Mouse (Mus musculus) left cerebral cortex, postnatal 4 days (tissue): ENCODE measurements around the gene Gm49380. TPM values are rescaled to one million over a fixed set of nuclear protein-coding genes. Genes with fewer than 3 reads are reported as not detected.
"Not testable (repeated sequence)": the region's sequence is repeated elsewhere in the genome, so short reads cannot be mapped to it uniquely, and the experiment has no call there.

ENCODE experiments used
- DNase-seq: peaks from one replicate; pipeline ENCODE4 v3.0.0-alpha.2; 2022
- intact Hi-C: fragments of 180-260 bp; cut with DNase I; formaldehyde crosslinking; loops from one replicate; pipeline ENCODE4 v1.15.1; 2025
- total RNA-seq, 2 experiments: library from RNA; stranded (reverse); gene quantifications; 2 replicates each; pipeline ENCODE4 v1.2.3; 2021

Gm49380 gene
- total RNA-seq, 2 experiments from 2014 or later = 0.44 TPM; not detected in 1

GRCm38 (mm10) chr9:44125546-44126428, 12.5 kb upstream of the Gm49380 start:
- intact Hi-C loops = loop anchor here (10.0 kb wide), 1 partner anchor 269 kb away; the partner anchor contains the start of gene Slc37a4
- DNase-seq = peak; percentile 90

- DNase-seq = no peak
- intact Hi-C loops = loop anchor here (10.0 kb wide), 1 partner anchor 270 kb away; the partner anchor contains the start of gene Slc37a4
Measured at GRCm38 (mm10) chr9:44125026-44125425, 11.7 kb upstream of the Gm49380 start.

DNA sequence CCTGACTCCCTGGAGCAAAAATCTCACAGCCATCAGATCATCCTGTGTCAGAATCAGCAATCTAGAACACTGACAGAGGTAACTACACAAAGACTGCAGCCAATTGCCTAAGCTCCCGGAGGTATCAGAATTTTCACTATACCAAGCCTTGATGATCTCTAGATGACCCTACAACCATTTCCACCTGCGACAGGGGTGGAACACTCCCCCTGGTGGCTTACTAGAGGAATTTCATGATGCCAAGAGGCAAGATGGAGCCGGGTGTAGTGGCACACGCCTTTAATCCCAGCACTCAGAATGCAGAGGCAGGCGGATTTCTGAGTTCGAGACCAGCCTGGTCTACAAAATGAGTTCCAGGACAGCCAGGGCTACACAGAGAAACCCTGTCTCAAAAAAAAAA, 11.0 kb upstream of the Gm49380 start:
- intact Hi-C loops = loop anchor here (10.0 kb wide), 1 partner anchor 270 kb away; the partner anchor contains the start of gene Slc37a4
- no peak for DNase-seq

DNA sequence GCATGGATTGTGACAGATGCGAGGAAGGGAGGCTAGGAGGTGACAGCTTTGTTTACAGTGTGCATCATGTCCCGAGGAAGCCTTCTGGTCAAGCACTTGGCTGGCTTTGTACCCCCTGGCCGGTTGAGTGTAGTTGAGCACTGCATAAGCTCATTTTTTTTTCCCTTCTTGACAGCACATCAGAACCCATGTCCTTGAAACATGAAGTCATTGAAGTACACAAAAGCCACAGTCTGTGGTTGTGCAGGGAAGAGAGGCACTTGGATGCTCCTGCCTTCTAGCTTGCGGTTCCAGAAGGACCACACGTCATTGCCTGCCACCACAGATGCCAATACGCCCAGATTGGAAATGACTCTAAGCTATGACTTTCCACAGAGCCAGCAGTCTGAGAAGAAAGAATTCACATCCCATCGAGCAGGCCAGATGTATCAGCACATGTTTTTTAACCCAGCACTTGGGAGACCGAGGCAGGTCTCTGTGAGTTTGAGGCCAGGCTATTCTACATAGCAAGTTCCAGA, 6.7 kb upstream of the Gm49380 start:
- no peak for DNase-seq
- intact Hi-C loops = loop anchor here (10.0 kb wide), 1 partner anchor 275 kb away; the partner anchor contains the start of gene Slc37a4

DNA sequence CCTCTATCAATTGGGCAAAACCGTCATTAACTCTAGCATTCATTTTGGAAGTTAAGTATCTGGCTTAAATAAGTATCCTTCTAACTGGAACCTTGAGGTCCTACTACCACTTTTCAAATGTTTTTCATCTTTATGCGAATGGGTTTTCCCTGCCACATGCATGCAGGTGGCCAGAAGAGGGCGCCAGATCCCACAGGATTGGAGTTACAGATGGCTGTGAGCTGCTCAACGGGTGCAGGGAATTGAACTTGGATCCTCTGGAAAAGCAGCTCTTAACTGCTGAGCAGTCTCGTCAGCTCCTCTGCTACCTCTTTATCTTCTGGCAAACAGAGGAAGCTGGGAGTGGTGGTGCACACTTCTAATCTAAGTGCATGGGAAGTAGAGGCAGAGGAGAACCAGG, 5.7 kb upstream of the Gm49380 start:
- peak; percentile 41 for DNase-seq
- intact Hi-C loops = no loop called here

DNA sequence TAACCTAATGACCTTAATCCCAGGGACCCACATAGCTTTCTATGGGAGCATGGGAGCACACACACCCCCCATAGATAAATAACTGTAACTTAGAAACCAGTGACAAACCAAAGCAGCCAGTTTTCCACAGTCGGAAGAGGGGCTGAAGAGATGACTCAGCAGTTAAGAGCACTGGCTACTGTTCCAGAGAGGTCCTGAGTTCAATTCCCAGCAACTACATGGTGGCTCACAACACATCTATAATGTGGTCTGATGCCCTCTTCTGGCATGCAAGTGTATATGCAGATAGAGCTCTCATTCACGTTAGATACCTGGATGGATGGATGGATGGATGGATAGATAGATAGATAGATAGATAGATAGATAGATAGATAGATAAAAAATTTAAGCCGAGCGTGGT, 2.9 kb upstream of the Gm49380 start:
- intact Hi-C loops = no loop called here
- no peak for DNase-seq

GRCm38 (mm10) chr9:44115599-44115998, 2.3 kb upstream of the Gm49380 start:
- no peak for DNase-seq
- intact Hi-C loops = no loop called here

GRCm38 (mm10) chr9:44114453-44114852, 1.2 kb upstream of the Gm49380 start:
- no peak for DNase-seq
- intact Hi-C loops = no loop called here

DNA sequence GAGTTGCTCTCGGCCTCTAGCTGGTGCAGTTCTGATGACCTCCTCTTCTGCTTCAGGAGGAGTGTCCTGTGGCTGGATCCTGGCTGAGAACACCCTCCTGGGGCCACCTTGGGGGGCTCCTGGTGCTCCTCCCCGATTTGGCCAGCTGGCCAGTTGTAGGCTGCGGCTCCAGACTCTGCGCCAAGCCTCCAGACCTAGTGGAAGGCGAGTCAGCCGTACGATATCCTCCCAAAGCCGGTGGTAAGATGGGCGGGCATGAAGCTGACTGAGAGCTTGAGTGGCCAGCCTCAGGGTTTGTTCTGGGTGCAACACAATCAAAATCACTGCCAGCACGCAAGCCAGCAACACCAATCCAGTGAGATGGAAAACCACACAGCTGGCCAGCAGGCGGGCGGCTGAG, 1.4 kb downstream of the Gm49380 start:
- DNase-seq, intact Hi-C loops: not testable (repeated sequence)

- DNase-seq = peak; percentile 79
- intact Hi-C loops = loop anchor here (10.0 kb wide), 1 partner anchor 125 kb away; no protein-coding TSS in a partner anchor
Measured at GRCm38 (mm10) chr9:44109360-44110095, 3.8 kb downstream of the Gm49380 start.

DNA sequence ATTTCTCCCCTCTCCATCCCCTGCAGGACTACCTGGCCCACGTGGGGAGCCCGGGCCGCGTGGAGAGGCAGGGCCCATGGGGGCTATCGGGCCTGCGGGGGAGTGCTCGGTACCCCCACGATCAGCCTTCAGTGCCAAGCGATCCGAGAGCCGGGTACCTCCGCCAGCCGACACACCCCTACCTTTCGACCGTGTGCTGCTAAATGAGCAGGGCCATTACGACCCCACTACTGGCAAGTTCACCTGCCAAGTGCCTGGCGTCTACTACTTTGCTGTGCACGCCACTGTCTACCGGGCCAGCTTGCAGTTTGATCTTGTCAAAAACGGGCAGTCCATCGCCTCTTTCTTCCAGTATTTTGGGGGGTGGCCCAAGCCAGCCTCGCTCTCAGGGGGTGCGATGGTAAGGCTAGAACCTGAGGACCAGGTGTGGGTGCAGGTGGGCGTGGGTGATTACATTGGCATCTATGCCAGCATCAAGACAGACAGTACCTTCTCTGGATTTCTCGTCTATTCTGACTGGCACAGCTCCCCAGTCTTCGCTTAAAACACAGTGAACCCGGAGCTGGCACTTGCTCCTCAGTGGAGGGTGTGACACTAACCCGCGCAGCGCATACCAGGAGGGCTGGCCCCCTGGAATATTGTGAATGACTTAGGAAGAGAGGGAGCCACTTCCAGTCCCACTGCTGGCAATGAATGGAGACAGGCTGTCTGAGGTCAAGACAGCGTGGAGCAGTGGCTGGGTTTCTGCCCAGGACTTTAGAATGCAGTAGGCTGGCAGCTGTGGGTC, 4.8 kb downstream of the Gm49380 start:
- intact Hi-C loops = loop anchor here (10.0 kb wide), 1 partner anchor 124 kb away; no protein-coding TSS in a partner anchor
- DNase-seq = peak; percentile 13

DNA sequence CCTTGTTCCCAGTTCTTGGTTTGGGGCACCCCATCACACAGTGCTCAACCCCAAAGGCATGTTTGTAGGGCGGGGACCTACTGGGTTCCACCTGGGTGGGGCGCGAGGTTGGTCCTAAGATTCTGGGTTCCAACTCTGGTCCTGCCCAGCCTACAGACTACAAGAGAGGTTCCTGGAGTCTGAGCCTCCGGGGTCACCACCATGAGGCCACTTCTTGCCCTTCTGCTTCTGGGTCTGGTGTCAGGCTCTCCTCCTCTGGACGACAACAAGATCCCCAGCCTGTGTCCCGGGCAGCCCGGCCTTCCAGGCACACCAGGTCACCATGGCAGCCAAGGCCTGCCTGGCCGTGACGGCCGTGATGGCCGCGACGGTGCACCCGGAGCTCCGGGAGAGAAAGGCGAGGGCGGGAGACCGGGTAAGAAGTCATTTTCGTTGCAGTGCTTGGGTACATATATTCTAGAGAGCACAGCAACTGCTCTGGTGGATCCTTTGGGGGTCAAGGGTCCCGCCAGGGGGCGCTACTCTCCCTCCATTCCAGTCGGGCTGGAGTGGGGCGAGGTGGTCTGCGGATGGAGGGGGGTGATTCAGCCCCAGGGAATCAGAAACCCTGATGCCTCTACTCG, 5.6 kb downstream of the Gm49380 start:
- intact Hi-C loops = loop anchor here (10.0 kb wide), 1 partner anchor 123 kb away; no protein-coding TSS in a partner anchor
- DNase-seq = peak; percentile 72

DNA sequence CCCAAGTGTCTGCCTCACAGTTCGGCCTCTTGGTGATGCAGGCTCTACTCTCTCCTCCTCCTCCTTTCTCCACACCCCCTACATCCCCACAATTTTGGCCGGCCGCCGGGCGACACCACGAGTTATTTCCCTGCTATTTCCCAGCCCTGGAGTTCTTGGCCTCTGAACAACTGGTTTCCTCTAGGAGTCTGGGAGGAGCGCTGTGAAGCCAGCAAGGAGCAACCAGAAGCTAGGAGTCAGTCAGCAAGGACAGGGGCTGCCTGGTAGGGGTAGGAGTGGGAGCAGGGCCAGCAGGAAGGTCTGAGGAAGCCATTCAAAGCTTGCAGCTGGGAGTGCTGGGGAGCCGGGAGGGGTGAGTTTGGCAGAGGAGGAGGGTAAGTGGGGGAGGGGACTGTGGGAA, 6.2 kb downstream of the Gm49380 start, which contains the start of gene C1qtnf5:
Gene C1qtnf5, plus strand, starts transcription at position 136 of the 400 bp plus-strand sequence.
- intact Hi-C loops = loop anchor here (10.0 kb wide), 1 partner anchor 122 kb away; no protein-coding TSS in a partner anchor
- peak; percentile 85 for DNase-seq

GRCm38 (mm10) chr9:44106596-44106995, 6.7 kb downstream of the Gm49380 start:
- intact Hi-C loops = loop anchor here (10.0 kb wide), 1 partner anchor 122 kb away; no protein-coding TSS in a partner anchor
- no peak for DNase-seq

DNA sequence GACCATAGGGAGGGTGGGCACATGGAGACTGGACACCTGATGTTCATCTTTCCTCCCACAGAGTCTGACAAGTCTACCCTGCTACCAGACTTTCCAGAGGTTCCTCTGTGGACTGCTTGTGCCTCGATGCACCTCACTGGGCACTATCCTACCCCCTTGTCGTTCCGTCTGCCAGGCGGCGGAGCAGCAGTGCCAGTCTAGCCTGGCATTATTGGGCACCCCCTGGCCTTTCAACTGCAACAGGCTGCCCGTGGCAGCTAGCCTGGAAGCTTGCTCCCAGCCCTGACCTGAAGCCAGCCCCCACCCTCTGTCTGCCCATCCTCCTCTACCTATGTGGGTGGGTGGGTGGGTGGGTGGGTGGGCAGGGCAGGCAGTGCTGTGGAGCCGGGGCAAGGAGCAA, 7.1 kb downstream of the Gm49380 start:
- intact Hi-C loops = loop anchor here (10.0 kb wide), 1 partner anchor 121 kb away; no protein-coding TSS in a partner anchor
- no peak for DNase-seq

DNA sequence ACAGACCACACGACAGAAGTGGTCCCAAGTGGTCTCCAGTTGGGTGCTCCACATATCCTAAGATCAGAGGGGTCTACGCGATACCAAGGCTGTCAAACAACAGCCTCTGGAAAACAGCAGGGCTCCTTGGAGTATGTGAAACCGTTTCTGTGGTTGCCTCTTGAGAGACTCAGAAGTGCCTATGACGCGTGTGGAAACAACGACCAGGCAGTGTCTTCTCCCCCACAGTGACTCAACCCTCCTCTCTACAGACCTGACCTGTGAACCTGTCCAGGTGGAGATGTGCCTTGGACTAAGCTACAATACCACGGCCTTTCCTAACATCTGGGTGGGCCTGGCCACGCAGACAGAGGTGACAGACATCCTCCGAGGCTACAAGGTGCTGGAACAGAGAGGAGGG, 7.5 kb downstream of the Gm49380 start:
- intact Hi-C loops = loop anchor here (10.0 kb wide), 1 partner anchor 121 kb away; no protein-coding TSS in a partner anchor
- DNase-seq = no peak

DNA sequence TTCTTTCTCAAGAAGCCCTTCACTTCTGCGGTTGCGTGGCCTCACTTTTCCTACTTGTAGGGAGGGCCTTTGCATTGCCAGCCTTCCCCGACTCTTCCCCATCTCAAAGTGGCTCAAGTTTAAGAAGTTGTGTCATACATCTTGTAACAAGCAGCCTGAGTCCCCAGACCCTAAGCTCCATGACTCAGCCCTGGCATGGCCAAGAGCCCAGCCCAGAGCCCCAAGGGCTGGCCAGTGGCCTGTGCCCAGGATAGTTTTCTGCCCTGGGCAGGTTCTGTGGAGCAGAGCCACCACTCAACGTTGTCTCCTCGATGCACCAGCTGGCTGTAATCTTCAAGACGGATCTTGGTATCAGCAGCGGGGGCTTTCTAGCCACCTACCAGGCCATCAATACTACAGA, 8.4 kb downstream of the Gm49380 start:
- intact Hi-C loops = loop anchor here (10.0 kb wide), 1 partner anchor 120 kb away; no protein-coding TSS in a partner anchor
- DNase-seq = no peak

GRCm38 (mm10) chr9:44101490-44101889, 11.8 kb downstream of the Gm49380 start, which contains the start of gene Mfrp:
Gene Mfrp, plus strand, starts transcription at chr9:44101729.
- no peak for DNase-seq
- intact Hi-C loops = loop anchor here (10.0 kb wide), 1 partner anchor 117 kb away; no protein-coding TSS in a partner anchor

GRCm38 (mm10) chr9:44096536-44096935, 16.8 kb downstream of the Gm49380 start:
- DNase-seq = no peak
- intact Hi-C loops = no loop called here
